Mouse (Mus musculus) brain, adult 2 months (tissue): ENCODE measurements around the gene Tlx2.
A peak's percentile ranks its signal among the peaks of the same experiment; 100 is the strongest.

Experiments used
- DNase-seq: peaks from one replicate; pipeline ENCODE4 v3.0.0; 2011; ENCODE audit warnings: low read depth, low spot score

Tlx2 gene

GRCm38 (mm10) chr6:83070247-83070310, at the start of gene Tlx2:
TSS of gene Tlx2 (minus strand) at chr6:83070293.
- DNase-seq: no peak

DNA sequence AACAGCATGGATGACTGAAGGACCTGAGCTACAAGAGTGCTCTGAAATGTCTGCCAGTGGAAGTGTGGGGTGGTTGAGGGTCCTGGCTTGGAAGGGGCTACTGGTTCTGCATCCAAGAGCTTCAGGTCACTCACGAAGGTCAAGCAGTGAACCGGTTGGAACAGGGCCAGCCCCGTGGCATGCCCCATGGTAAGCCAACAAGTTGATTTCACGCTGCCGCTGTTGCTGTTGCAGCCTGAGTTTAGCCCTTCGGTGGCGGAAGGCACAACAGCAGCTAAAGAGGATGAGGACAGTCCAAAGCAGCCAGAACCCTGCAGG, 49.6 kb upstream of the Tlx2 start:
- no peak for DNase-seq

- no peak for DNase-seq
Observed at GRCm38 (mm10) chr6:83118825-83119733, 49.0 kb upstream of the Tlx2 start.

DNA sequence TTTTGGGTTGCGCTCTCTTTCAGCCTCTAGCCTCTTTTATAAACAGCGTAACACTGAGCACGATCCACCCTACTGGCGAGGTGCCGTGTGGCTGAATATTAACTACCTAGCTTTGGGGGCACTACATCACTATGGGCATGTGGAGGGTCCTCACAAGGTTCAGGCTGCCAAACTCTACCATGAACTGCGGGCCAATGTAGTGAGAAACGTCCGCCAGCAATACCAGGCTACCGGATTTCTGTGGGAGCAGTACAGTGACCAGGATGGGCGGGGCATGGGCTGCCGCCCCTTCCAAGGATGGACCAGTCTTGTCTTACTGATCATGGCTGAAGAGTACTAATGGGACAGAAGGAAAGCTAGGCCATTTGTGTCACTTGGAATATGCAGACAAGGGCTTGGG, 48.3 kb upstream of the Tlx2 start:
- DNase-seq: no peak

GRCm38 (mm10) chr6:83117616-83118015, 47.5 kb upstream of the Tlx2 start:
- DNase-seq: no peak

DNA sequence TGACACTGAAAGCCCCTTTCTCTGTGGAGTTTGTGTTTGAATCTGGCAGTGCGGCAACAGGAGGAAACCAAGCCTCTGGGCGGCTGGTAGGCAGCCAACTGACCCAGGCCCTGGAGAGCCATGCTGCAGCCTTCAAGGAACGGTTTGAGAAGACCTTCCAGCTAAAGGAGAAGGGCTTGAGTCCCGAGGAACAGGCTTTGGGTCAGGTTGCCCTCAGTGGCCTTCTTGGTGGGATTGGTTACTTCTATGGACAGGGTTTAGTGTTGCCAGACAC, 47.0 kb upstream of the Tlx2 start:
- no peak for DNase-seq

- DNase-seq: no peak
Observed at GRCm38 (mm10) chr6:83116373-83117164, 46.5 kb upstream of the Tlx2 start.

- DNase-seq: no peak
Observed at GRCm38 (mm10) chr6:83115682-83116372, 45.7 kb upstream of the Tlx2 start.

DNA sequence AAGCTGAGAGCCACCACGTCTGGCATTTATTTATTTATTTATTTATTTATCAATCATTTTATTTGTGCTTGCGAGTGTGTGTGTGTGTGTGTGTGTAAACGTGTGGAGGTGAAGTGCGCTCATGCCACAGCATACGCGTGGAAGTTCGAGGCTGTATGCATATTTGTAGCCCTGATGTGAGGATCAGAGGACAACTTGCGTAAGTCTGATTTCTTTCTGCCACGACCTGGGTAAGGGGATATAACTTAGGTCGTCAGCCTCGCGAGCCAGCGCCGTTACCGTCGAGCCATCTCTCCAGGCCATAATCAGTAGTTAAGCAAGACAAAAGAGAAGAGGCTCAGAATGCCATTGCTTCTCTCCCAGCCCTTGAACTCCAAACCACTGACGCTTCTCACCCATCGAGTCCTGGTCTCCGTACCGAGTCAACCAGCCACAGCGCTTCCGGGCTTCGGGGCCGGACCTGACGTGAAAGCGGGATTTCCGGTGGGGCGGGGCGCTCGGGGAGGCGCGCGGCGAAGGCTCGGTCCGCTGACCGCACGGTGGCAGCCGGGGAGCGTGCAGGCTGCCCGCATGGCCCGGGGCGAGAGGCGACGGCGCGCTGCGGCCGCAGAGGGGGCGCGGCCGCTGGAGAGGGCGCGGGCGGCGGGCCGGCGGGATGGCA, 45.0 kb upstream of the Tlx2 start, which contains the start of gene Mogs:
Mogs (plus strand) TSS at position 486 of the 661 bp plus-strand sequence.
- DNase-seq: peak; percentile 95

DNA sequence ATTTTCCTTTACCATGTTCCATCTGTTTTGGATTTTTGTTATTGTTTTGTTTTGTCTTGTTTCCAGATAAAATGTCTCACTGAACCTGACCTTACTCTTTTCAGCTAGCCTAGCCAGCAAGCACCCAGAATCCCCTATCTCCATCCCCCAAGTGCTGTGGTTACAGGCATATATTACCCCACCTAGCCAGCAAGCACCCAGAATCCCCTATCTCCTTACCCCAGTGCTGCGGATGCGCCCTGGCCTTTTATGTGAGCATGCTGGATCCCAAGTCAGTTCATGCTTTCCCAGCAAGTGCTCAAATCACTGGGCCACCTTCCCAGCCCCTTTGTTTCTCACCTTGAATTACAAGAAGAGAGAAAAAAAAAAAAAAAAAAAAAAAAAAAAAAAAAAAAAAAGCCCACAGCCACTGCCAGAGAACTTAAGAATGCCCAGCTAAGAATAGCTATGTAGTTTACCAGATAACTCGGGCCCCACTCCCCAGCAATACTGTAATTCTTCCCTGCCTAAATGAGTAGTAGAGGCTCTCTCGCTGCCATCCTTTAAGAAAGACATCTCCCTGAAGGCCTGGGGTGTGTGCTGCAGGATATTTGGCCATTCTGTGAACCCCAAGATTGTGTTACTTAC, 41.5 kb upstream of the Tlx2 start:
- no peak for DNase-seq

DNA sequence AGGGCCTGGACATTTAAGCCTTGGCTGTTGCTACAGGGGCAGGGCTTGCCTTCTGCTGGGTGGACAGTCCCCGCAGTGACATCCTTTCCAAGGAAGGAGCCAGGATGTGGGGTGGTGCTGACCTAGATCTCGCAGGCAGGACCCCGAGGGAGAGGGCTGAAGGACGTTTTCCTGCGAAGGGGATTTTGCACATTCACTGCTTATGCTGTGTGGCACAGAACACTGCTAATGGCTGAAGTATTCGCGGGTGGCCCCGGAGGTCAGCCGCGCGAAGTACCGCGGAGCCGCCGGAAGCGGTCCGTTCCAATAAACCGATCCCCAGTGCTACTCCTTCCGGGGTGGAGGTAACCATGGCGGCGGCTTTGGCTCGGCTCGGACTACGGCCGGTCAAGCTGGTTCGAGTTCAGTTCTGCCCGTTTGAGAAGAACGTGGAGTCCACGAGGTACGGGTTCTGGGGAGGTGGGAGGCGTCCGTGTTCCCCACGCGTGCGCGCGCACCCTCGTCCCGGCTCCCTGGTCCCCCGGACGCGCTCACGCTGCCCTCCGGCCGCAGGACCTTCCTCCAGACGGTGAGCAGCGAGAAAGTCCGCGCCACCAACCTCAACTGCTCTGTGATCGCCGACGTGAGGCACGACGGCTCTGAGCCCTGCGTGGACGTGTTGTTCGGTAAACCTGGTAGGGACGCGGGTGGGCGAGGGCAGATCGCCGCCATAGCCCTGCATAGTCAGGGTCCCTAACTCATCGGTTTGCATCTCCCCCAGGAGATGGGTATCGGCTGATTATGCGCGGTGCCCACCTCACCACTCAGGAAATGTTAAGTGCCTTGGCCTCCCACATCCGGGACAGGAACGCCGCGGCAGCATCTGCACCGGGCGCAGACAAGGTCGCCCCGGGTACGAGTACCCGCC, 38.9 kb upstream of the Tlx2 start, which contains the start of gene Mrpl53:
Mrpl53 (plus strand) TSS at position 279 of the 907 bp plus-strand sequence.
- DNase-seq: peak; percentile 90

DNA sequence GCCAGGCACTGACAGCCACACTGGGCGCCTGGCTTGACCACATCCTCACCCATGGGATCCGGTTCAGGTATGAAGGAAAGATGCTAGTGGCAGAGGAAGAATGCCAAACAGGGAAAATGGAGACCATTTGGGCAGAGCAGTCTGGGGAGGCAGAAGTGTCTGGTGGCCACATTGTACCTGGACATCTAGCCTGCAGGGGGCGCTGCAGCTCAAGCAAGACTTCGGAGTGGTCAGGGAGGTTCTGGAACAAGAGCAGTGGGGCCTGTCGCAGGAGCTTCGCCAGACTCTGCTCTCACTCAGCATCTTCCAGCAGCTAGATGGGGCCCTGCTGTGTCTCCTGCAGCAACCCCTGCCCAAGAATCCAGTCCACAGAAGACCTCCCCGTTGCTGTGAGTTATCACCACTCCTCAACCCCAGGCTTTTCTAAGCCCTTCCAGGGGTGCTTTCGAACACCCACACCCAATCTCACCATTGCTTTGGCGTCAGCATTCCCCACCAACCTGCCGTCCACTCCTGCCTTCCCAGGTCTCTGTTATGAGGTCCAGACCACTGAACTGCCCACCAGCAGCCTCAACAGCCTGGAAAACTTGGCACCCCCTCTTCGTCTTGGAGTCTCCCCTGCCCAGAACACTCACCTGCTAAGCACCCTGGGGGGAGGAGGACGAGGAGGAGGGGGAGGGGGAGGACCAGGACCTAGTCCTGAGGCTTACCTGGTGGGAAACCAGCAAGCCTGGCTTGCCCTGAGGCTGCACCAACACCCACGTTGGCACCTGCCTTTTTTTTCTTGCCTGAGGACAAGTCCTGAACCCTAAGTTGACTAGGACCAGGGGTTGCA, 37.7 kb upstream of the Tlx2 start:
- peak; percentile 83 for DNase-seq

DNA sequence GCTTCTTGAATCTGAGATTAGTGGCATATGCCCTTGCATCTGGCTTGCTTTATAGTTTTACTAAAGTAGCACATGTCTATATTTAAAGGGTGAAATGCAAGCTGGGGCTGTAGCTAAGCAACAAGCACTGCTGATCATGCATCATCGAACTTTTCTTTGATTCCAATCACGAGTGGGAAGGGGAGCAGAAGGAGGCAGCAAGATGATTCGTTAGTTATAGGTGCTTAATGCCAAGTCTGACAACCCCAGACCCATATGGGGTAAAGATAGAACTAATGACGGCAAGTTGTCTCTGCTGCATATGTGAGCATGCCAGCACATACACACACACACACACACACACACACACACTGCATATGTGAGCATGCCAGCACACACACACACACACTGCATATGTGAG, 34.1 kb upstream of the Tlx2 start:
- DNase-seq: peak; percentile 74

DNA sequence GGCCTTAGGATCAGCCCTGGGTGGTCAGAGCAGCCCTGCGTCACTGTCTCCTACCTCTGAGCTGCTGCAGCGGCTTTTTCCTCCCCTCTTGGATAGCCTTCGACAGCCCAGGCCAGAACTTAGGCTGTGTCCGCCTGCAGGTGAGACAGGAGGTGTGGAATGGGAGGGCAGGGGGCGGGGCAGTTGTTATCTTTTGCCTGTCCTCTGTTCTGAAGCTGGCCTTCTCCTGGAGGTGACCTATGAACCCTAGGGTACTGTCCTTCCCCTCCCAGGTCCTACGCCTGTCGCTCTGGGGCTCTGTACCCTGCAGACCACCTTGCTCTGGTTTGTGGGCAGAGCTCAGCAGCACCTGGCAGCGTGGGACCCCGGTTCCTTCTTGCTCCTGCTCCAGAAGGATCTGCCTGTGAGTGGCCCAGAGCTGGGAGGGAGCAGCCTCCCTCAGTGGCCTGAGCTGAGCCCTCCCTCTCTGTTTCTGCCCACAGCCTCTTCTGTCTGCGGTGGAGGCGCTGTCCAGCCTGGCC, 33.1 kb upstream of the Tlx2 start:
- DNase-seq: no peak

- DNase-seq: peak; percentile 74
Observed at GRCm38 (mm10) chr6:83101688-83102556, 31.8 kb upstream of the Tlx2 start.

- peak; percentile 98 for DNase-seq
Observed at GRCm38 (mm10) chr6:83101316-83101687, 31.2 kb upstream of the Tlx2 start, which contains the start of the genes Ccdc142 and Gm42688. TSS of gene Ccdc142 (plus strand) at chr6:83101601. TSS of gene Gm42688 (plus strand) at chr6:83101617.

DNA sequence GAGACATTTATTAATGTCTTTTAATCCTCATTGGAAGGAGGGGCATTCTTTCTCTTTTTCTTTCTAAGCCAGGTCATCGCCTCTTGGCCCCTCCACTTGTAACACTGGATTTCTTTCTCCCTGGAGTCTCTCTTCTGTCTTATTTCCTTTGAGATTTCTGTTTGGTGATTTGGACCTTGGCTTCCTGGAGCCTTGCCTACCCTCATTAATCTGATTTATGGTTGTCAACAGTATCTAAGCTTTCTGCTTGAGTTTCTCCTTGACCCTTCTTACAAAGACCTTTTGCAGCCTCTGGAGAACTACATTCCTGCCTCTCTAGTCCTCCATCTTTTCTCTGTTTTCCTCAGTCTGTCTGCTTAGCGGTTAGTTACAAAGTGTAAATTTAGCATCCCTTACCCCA, 28.3 kb upstream of the Tlx2 start:
- no peak for DNase-seq

GRCm38 (mm10) chr6:83095968-83096367, 25.9 kb upstream of the Tlx2 start:
- no peak for DNase-seq
